Mouse (Mus musculus) heart, postnatal 0 days (tissue): ENCODE measurements around the gene Fam120b.
A peak's percentile ranks its signal among the peaks of the same experiment; 100 is the strongest.

ENCODE experiments used
- CTCF ChIP-seq: IDR thresholded peaks from 2 replicates; pipeline ENCODE4 v1.5.1; 2016; ENCODE audit warnings: antibody characterized with exemption, control low read depth, low read depth
- EP300 ChIP-seq: IDR thresholded peaks from 2 replicates; pipeline ENCODE4 v1.6.1; 2016; ENCODE audit warnings: antibody characterized with exemption, low read depth

- TF ChIP-seq EP300 (no peak), CTCF (peak; percentile 93)
Measured at GRCm38 (mm10) chr17:15467669-15468068, 71.7 kb downstream of the Fam120b start.
